Mouse (Mus musculus): ENCODE data around the gene Auh. TPM values are rescaled to one million over a fixed set of nuclear protein-coding genes. Genes with fewer than 3 reads are reported as not detected.

Auh gene
- polyA plus RNA-seq, 1 experiment from 2014 or later, result 44.9 TPM

- Histone ChIP-seq H3K9me3 (no peaks in the 10 kb centered on the region), H3K4me3 (no peak overlapping the region), H3K27ac (no peak overlapping the region), H3K36me3 (no peaks in the 10 kb centered on the region), H3K27me3 (ENCODE audit: insufficient read depth, poor library complexity, severe bottlenecking) (no peaks in the 10 kb centered on the region), H3K4me1 (peaks cover 52% of the 10 kb centered on the region)
- no peak for DNase-seq (ENCODE audit: low spot score)
- WGBS, result 82% methylated on average over 8 of the region's 8 CpGs
Measured at GRCm38 (mm10) chr13:52863436-52863835, 66.0 kb downstream of the Auh start.

- Histone ChIP-seq H3K9me3 (no peaks in the 10 kb centered on the region), H3K36me3 (no peaks in the 10 kb centered on the region), H3K4me3 (no peak overlapping the region), H3K4me1 (peaks cover 26% of the 10 kb centered on the region), H3K27ac (no peak overlapping the region), H3K27me3 (ENCODE audit: insufficient read depth, poor library complexity, severe bottlenecking) (no peaks in the 10 kb centered on the region)
- 68% methylated on average over 22 of the region's 22 CpGs for WGBS
- no peak for DNase-seq (ENCODE audit: low spot score)
Measured at GRCm38 (mm10) chr13:52860006-52860685, 69.3 kb downstream of the Auh start.

GRCm38 (mm10) chr13:52859065-52859820, 70.2 kb downstream of the Auh start:
- H3K4me1 ChIP-seq, result peaks cover 20% of the 10 kb centered on the region
- no peaks in the 10 kb centered on the region for H3K27me3 ChIP-seq (ENCODE audit: insufficient read depth, poor library complexity, severe bottlenecking)
- no peaks in the 10 kb centered on the region for H3K9me3 ChIP-seq
- peak overlapping the region; percentile 67 for H3K27ac ChIP-seq
- 48% methylated on average over 16 of the region's 16 CpGs for WGBS
- no peaks in the 10 kb centered on the region for H3K36me3 ChIP-seq
- DNase-seq (ENCODE audit: low spot score), result no peak
- no peak overlapping the region for H3K4me3 ChIP-seq

- H3K27ac ChIP-seq, result peak overlapping the region; percentile 42; the same call in 1 of the 2 replicates
- no peak for DNase-seq (ENCODE audit: low spot score)
- no peaks in the 10 kb centered on the region for H3K9me3 ChIP-seq
- H3K4me1 ChIP-seq, result peaks cover 29% of the 10 kb centered on the region
- H3K27me3 ChIP-seq (ENCODE audit: insufficient read depth, poor library complexity, severe bottlenecking), result no peaks in the 10 kb centered on the region
- no peak overlapping the region for H3K4me3 ChIP-seq
- no peaks in the 10 kb centered on the region for H3K36me3 ChIP-seq
- 53% methylated on average over 12 of the region's 12 CpGs for whole genome bisulfite sequencing
Measured at GRCm38 (mm10) chr13:52858373-52858772, 71.1 kb downstream of the Auh start.

- no peak for DNase-seq (ENCODE audit: low spot score)
- no peak overlapping the region for H3K4me3 ChIP-seq
- H3K27me3 ChIP-seq (ENCODE audit: insufficient read depth, poor library complexity, severe bottlenecking), result no peaks in the 10 kb centered on the region
- H3K4me1 ChIP-seq, result peaks cover 29% of the 10 kb centered on the region
- H3K9me3 ChIP-seq, result no peaks in the 10 kb centered on the region
- H3K27ac ChIP-seq, result no peak overlapping the region; the same call in 1 of the 2 replicates
- H3K36me3 ChIP-seq, result peaks cover 2% of the 10 kb centered on the region; the same call in 1 of the 2 replicates
- 86% methylated on average over 5 of the region's 5 CpGs for WGBS
Measured at GRCm38 (mm10) chr13:52857781-52858180, 71.7 kb downstream of the Auh start.

GRCm38 (mm10) chr13:52853536-52853935, 75.9 kb downstream of the Auh start:
- Histone ChIP-seq H3K9me3 (no peaks in the 10 kb centered on the region), H3K27ac (no peak overlapping the region), H3K4me3 (no peak overlapping the region), H3K36me3 (peaks cover 3% of the 10 kb centered on the region; the same call in 1 of the 2 replicates), H3K27me3 (ENCODE audit: insufficient read depth, poor library complexity, severe bottlenecking) (no peaks in the 10 kb centered on the region), H3K4me1 (peaks cover 44% of the 10 kb centered on the region)
- 54% methylated on average over 1 of the region's 1 CpGs for WGBS
- no peak for DNase-seq (ENCODE audit: low spot score)

GRCm38 (mm10) chr13:52851886-52852285, 77.6 kb downstream of the Auh start:
- no peaks in the 10 kb centered on the region for H3K27me3 ChIP-seq (ENCODE audit: insufficient read depth, poor library complexity, severe bottlenecking)
- no peaks in the 10 kb centered on the region for H3K9me3 ChIP-seq
- H3K27ac ChIP-seq, result no peak overlapping the region
- peaks cover 51% of the 10 kb centered on the region for H3K4me1 ChIP-seq
- WGBS, result 87% methylated on average over 4 of the region's 4 CpGs
- DNase-seq (ENCODE audit: low spot score), result no peak
- no peak overlapping the region for H3K4me3 ChIP-seq
- H3K36me3 ChIP-seq, result peaks cover 3% of the 10 kb centered on the region; the same call in 1 of the 2 replicates

- peaks cover 57% of the 10 kb centered on the region for H3K4me1 ChIP-seq
- peaks cover 3% of the 10 kb centered on the region; the same call in 1 of the 2 replicates for H3K36me3 ChIP-seq
- DNase-seq (ENCODE audit: low spot score), result no peak
- no peaks in the 10 kb centered on the region for H3K9me3 ChIP-seq
- H3K4me3 ChIP-seq, result no peak overlapping the region
- 82% methylated on average over 15 of the region's 15 CpGs for WGBS
- no peaks in the 10 kb centered on the region for H3K27me3 ChIP-seq (ENCODE audit: insufficient read depth, poor library complexity, severe bottlenecking)
- H3K27ac ChIP-seq, result 0 out of 2 replicates have a peak overlapping the region, but pooled peaks have one; percentile 36
Measured at GRCm38 (mm10) chr13:52850024-52850723, 79.3 kb downstream of the Auh start.

GRCm38 (mm10) chr13:52849394-52849801, 80.1 kb downstream of the Auh start:
- no peak for DNase-seq (ENCODE audit: low spot score)
- no peak overlapping the region for H3K4me3 ChIP-seq
- H3K36me3 ChIP-seq, result peaks cover 3% of the 10 kb centered on the region; the same call in 1 of the 2 replicates
- 86% methylated on average over 9 of the region's 9 CpGs for WGBS
- H3K9me3 ChIP-seq, result no peaks in the 10 kb centered on the region
- H3K27me3 ChIP-seq (ENCODE audit: insufficient read depth, poor library complexity, severe bottlenecking), result no peaks in the 10 kb centered on the region
- no peak overlapping the region for H3K27ac ChIP-seq
- H3K4me1 ChIP-seq, result peaks cover 65% of the 10 kb centered on the region

- no peaks in the 10 kb centered on the region for H3K27me3 ChIP-seq (ENCODE audit: insufficient read depth, poor library complexity, severe bottlenecking)
- no peak for DNase-seq (ENCODE audit: low spot score)
- WGBS, result 55% methylated on average over 8 of the region's 8 CpGs
- no peaks in the 10 kb centered on the region for H3K36me3 ChIP-seq
- peak overlapping the region; percentile 56 for H3K27ac ChIP-seq
- H3K9me3 ChIP-seq, result no peaks in the 10 kb centered on the region
- H3K4me3 ChIP-seq, result no peak overlapping the region
- H3K4me1 ChIP-seq, result peaks cover 73% of the 10 kb centered on the region
Measured at GRCm38 (mm10) chr13:52847481-52847880, 82.0 kb downstream of the Auh start.

- Histone ChIP-seq H3K27ac (peak overlapping the region; percentile 56), H3K4me1 (peaks cover 71% of the 10 kb centered on the region), H3K9me3 (no peaks in the 10 kb centered on the region), H3K36me3 (no peaks in the 10 kb centered on the region), H3K4me3 (no peak overlapping the region), H3K27me3 (ENCODE audit: insufficient read depth, poor library complexity, severe bottlenecking) (no peaks in the 10 kb centered on the region)
- 76% methylated on average over 17 of the region's 17 CpGs for WGBS
- no peak for DNase-seq (ENCODE audit: low spot score)
Measured at GRCm38 (mm10) chr13:52847071-52847470, 82.4 kb downstream of the Auh start.

GRCm38 (mm10) chr13:52845618-52846017, 83.9 kb downstream of the Auh start:
- no peaks in the 10 kb centered on the region for H3K9me3 ChIP-seq
- WGBS, result 83% methylated on average over 4 of the region's 4 CpGs
- H3K27ac ChIP-seq, result 0 out of 2 replicates have a peak overlapping the region, but pooled peaks have one; percentile 18
- H3K4me3 ChIP-seq, result no peak overlapping the region
- H3K27me3 ChIP-seq (ENCODE audit: insufficient read depth, poor library complexity, severe bottlenecking), result no peaks in the 10 kb centered on the region
- H3K4me1 ChIP-seq, result peaks cover 58% of the 10 kb centered on the region
- no peaks in the 10 kb centered on the region for H3K36me3 ChIP-seq
- DNase-seq (ENCODE audit: low spot score), result no peak

Data from heart, embryonic 10.5 days (tissue).